Mouse (Mus musculus): Measurements from ENCODE around the gene Cox6a1. TPM values are rescaled to one million over a fixed set of nuclear protein-coding genes. Genes with fewer than 3 reads are reported as not detected.

The Cox6a1 gene
- polyA plus RNA-seq, 1 experiment, result 742 TPM

DNA sequence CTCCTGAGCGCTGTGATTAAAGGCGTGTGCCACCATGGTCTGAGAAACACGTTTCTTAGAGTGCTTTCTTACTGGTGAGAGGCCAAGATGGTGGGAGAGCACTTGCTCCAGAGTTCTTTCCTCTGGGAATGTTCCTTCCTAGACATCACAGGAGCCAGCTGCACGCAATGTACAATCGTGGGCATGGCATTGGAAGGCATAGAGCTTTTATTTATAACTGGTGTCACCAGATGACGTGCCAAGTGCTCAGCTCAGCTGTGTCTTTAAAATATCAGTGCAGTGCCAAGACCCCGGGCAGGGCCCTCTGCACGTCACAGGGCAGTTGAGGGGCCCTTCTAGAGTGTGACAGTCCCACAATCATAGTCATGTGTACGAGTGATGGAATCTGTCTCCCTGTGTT lies 17.8 kb downstream of the Cox6a1 start:
- peaks cover 77% of the 10 kb centered on the region for H3K36me3 ChIP-seq (ENCODE audit: control insufficient read depth)
- no peak for TF ChIP-seq TAL1 (IDR thresholded peaks at IDR 0.05; ENCODE audit: low read length)
- no peak for TF ChIP-seq GATA1 (IDR thresholded peaks at IDR 0.05; ENCODE audit: low read length)
- H3K4me1 ChIP-seq (ENCODE audit: control insufficient read depth), result peaks cover 82% of the 10 kb centered on the region
- no peak overlapping the region for H3K4me3 ChIP-seq (replicated peaks)
- H3K9me3 ChIP-seq (ENCODE audit: control insufficient read depth, low read length), result no peaks in the 10 kb centered on the region
- no peaks in the 10 kb centered on the region for H3K27me3 ChIP-seq (ENCODE audit: control insufficient read depth)

DNA sequence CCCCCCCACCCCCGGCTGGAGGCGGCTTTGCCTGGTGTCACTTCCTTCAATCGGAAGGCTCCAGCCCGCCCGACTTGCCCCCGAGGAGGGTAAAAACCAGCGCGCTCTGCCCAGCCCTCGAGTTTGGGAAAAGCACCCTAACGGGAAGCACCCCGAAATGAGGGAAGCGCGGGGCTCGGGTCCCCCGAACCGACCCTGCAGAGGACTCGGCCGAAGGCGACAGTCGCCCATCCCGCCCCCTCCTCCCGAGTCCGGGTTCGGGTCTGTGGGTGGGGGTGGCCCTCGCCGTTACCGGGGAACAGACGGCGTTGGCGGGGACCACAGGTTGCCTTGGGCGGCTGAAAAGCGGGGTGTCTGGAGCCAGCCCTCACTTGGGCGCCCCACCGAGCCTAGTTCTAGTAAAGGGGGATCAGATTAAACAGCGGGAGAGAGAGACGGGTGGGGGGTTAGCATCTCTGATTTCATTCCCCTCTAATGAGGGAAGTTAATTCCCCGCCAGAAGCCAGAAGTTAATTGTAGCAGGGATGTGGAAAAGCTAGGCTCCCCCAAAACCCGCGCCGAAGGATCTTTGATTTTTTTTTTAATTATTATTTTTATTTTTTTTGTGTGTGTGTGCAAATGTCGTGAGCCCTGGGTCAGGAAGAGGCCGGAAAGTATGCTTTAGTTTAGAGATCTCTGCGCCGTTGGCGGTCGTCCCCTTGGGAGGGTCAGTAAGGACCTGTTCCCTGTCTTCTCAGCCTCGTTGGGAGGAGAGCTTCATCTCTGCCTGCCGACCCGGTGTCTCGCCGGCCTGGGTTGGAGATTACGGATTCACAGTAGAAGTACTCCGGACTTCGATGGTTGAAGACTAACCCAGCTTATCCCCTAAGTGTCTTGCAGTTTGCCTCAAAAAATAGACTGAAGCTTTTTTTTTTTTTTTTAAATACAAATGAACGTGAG lies 20.9 kb downstream of the Cox6a1 start:
- no peaks in the 10 kb centered on the region for H3K9me3 ChIP-seq (ENCODE audit: control insufficient read depth, low read length)
- H3K4me3 ChIP-seq (replicated peaks), result peak overlapping the region; percentile 97
- peaks cover 69% of the 10 kb centered on the region for H3K4me1 ChIP-seq (ENCODE audit: control insufficient read depth)
- TF ChIP-seq TAL1 (IDR thresholded peaks at IDR 0.05; ENCODE audit: low read length), result no peak
- no peak for TF ChIP-seq GATA1 (IDR thresholded peaks at IDR 0.05; ENCODE audit: low read length)
- H3K27me3 ChIP-seq (ENCODE audit: control insufficient read depth), result no peaks in the 10 kb centered on the region
- peaks cover 65% of the 10 kb centered on the region for H3K36me3 ChIP-seq (ENCODE audit: control insufficient read depth)

- H3K36me3 ChIP-seq (ENCODE audit: control insufficient read depth), result peaks cover 57% of the 10 kb centered on the region
- no peak for TF ChIP-seq TAL1 (IDR thresholded peaks at IDR 0.05; ENCODE audit: low read length)
- no peak for TF ChIP-seq GATA1 (IDR thresholded peaks at IDR 0.05; ENCODE audit: low read length)
- no peaks in the 10 kb centered on the region for H3K27me3 ChIP-seq (ENCODE audit: control insufficient read depth)
- H3K4me1 ChIP-seq (ENCODE audit: control insufficient read depth), result peaks cover 61% of the 10 kb centered on the region
- no peaks in the 10 kb centered on the region for H3K9me3 ChIP-seq (ENCODE audit: control insufficient read depth, low read length)
- peak within 1 kb of the TSS; percentile 97 for H3K4me3 ChIP-seq (replicated peaks)
Observed at GRCm38 (mm10) chr5:115326875-115327609, 21.7 kb downstream of the Cox6a1 start, which contains the start of gene Srsf9. Gene Srsf9 (plus strand): TSS chr5:115327177.

- no peaks in the 10 kb centered on the region for H3K9me3 ChIP-seq (ENCODE audit: control insufficient read depth, low read length)
- H3K36me3 ChIP-seq (ENCODE audit: control insufficient read depth), result peaks cover 50% of the 10 kb centered on the region
- H3K4me1 ChIP-seq (ENCODE audit: control insufficient read depth), result peaks cover 54% of the 10 kb centered on the region
- no peaks in the 10 kb centered on the region for H3K27me3 ChIP-seq (ENCODE audit: control insufficient read depth)
- TF ChIP-seq TAL1 (IDR thresholded peaks at IDR 0.05; ENCODE audit: low read length) (no peak), GATA1 (IDR thresholded peaks at IDR 0.05; ENCODE audit: low read length) (peak; percentile 72)
- peak overlapping the region; percentile 97 for H3K4me3 ChIP-seq (replicated peaks)
Observed at GRCm38 (mm10) chr5:115326256-115326831, 22.4 kb downstream of the Cox6a1 start.

- TF ChIP-seq TAL1 (IDR thresholded peaks at IDR 0.05; ENCODE audit: low read length) (no peak), GATA1 (IDR thresholded peaks at IDR 0.05; ENCODE audit: low read length) (no peak; the same call in 1 of the 2 replicates)
- Histone ChIP-seq H3K4me1 (ENCODE audit: control insufficient read depth) (peaks cover 47% of the 10 kb centered on the region), H3K27me3 (ENCODE audit: control insufficient read depth) (no peaks in the 10 kb centered on the region), H3K9me3 (ENCODE audit: control insufficient read depth, low read length) (no peaks in the 10 kb centered on the region; the same call in 1 of the 2 replicates), H3K4me3 (replicated peaks) (peak overlapping the region; percentile 61), H3K36me3 (ENCODE audit: control insufficient read depth) (peaks cover 9% of the 10 kb centered on the region)
Observed at GRCm38 (mm10) chr5:115319004-115319940, 29.5 kb downstream of the Cox6a1 start.

DNA sequence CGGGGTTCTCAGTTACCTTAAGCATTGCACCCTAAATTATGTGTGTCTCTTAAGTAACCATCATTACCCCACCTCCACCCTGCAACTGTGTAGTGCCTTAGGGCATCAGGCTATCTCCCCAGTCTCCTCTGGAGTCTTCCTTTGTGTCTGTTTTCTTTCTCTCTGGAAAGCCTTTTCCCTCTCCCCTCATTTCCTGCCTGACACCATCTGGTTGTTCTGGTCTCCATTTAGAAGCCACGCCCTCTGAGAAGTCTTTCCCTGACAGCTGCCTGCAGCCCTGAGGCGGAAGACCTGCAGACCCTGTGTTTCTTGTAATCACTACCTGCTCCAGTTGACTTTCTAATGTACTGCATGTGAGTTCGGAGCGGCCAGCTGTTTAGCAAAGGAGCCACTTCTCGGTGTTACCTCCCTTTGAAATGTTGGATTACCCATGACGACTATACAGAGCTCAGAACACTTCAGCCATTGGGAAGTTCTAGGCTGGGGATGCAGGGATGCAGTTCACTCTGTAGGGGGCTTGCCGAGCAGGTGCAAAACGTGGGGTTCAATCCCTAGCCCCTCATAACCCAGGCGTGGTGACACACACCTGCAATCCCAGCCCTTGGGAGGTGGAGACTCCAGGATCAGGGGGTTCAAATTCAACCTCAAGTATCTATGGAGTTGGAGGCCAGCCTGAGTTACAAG lies 31.0 kb downstream of the Cox6a1 start:
- Histone ChIP-seq H3K4me3 (replicated peaks) (no peak overlapping the region), H3K27me3 (ENCODE audit: control insufficient read depth) (no peaks in the 10 kb centered on the region), H3K4me1 (ENCODE audit: control insufficient read depth) (peaks cover 56% of the 10 kb centered on the region), H3K36me3 (ENCODE audit: control insufficient read depth) (no peaks in the 10 kb centered on the region), H3K9me3 (ENCODE audit: control insufficient read depth, low read length) (no peaks in the 10 kb centered on the region; the same call in 1 of the 2 replicates)
- no peak for TF ChIP-seq GATA1 (IDR thresholded peaks at IDR 0.05; ENCODE audit: low read length)
- no peak for TF ChIP-seq TAL1 (IDR thresholded peaks at IDR 0.05; ENCODE audit: low read length)

- Histone ChIP-seq H3K9me3 (ENCODE audit: control insufficient read depth, low read length) (no peaks in the 10 kb centered on the region; the same call in 1 of the 2 replicates), H3K4me1 (ENCODE audit: control insufficient read depth) (peaks cover 63% of the 10 kb centered on the region), H3K4me3 (replicated peaks) (no peak overlapping the region), H3K36me3 (ENCODE audit: control insufficient read depth) (no peaks in the 10 kb centered on the region), H3K27me3 (ENCODE audit: control insufficient read depth) (no peaks in the 10 kb centered on the region)
- TF ChIP-seq TAL1 (IDR thresholded peaks at IDR 0.05; ENCODE audit: low read length) (no peak), GATA1 (IDR thresholded peaks at IDR 0.05; ENCODE audit: low read length) (no peak)
Observed at GRCm38 (mm10) chr5:115316968-115317644, 31.7 kb downstream of the Cox6a1 start.
